Comparison of ENCODE assay signal across 19 mouse cellular contexts in the genomic region with DNA sequence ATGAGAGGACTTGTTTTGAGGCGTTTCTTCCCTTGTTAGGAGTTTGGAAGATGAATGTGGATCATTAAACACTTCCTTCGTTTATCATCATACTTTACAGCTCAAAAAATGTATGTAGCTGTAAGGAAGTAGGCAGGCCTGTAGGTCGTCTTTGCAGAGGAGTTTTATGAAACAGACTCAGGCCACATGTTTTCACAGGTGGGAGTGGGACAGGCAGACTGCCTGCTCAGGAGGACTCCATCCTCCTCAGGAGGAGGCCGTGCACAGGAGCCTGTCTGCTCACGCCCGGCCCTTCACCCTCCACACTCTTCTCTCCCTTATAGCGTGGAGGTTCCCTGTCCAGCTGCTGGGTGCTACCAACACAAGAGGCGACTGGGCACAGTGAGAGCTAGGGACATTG. TPM values are rescaled to one million over a fixed set of nuclear protein-coding genes. Genes with fewer than 3 reads are reported as not detected.
DNase-seq lines count a peak whose midpoint lies in the region; ATAC-seq and TF ChIP-seq lines count a peak whose summit lies in the region.
"Had no signal": no experiment of that assay in that cellular context is flagged by ENCODE, and none has a peak within 500 bp of the region (broad histone marks: within the 10 kb centered on the region; RNA-seq: fewer than 3 reads in every experiment).

No protein-coding gene starts in this region.

- no peak overlapping the region for H3K4me3 ChIP-seq in left cerebral cortex, adult 2 months
- H3K4me3 ChIP-seq in testis, adult 2 months (ENCODE audit: control insufficient read depth, low read depth, low read length), result peak overlapping the region; percentile 75
- H3K4me3 ChIP-seq: forebrain, embryonic 10.5 days; forebrain, embryonic 15.5 days; gastrocnemius, adult 2 months; hindbrain, embryonic 13.5 days had no signal

- no peaks in the 10 kb centered on the region for H3K27me3 ChIP-seq in testis, adult 2 months (ENCODE audit: control insufficient read depth, insufficient read depth, low read length)
- H3K27me3 ChIP-seq: CH12.LX; forebrain, embryonic 15.5 days; hindbrain, embryonic 13.5 days; Patski had no signal

- no peak for TF ChIP-seq POLR2A in testis, adult 2 months (IDR thresholded peaks at IDR 0.05; ENCODE audit: control insufficient read depth, low read depth, low read length)

- intact Hi-C loops in left cerebral cortex, adult 2 months (cut with DNase I), result no loop called here

- peak; percentile 86 for ATAC-seq in frontal cortex, adult (ENCODE audit: low TSS enrichment)
- ATAC-seq: forebrain, embryonic 15.5 days; hindbrain, embryonic 16.5 days; inflammation-experienced regulatory T-cells, adult 6 months; Patski had no signal

- no peak for DNase-seq in frontal cortex, postnatal 10 days (ENCODE audit: low spot score in 2 of 2)
- no peak for DNase-seq in left cerebral cortex, adult 2 months (ENCODE audit: extremely low spot score in 1 of 2, low spot score in 2 of 2)
- no peak for DNase-seq in left cerebral cortex, adult 18-20 months (ENCODE audit: low spot score in 2 of 2)
- DNase-seq in testis, postnatal 14 days (ENCODE audit: low spot score), result no peak
- DNase-seq in cerebellum, adult 9-10 months, result no peak
- DNase-seq: B cell, adult 2 months; cerebellum, adult 8-10 months; gastrocnemius, adult 2 months; gastrocnemius, postnatal 14 days; heart, adult 11 months had no signal

- peaks cover 5% of the 10 kb centered on the region; the same call in 1 of the 2 replicates for H3K4me1 ChIP-seq in testis, adult 2 months (ENCODE audit: control insufficient read depth, insufficient read depth, low read length)
- H3K4me1 ChIP-seq: forebrain, embryonic 10.5 days; forebrain, embryonic 15.5 days had no signal

- no peaks in the 10 kb centered on the region for H3K36me3 ChIP-seq in testis, adult 2 months (ENCODE audit: control insufficient read depth, insufficient read depth, low read length)
- H3K36me3 ChIP-seq: forebrain, embryonic 15.5 days had no signal

- H3K27ac ChIP-seq in left cerebral cortex, adult 2 months, result peak overlapping the region; percentile 56
- H3K27ac ChIP-seq in testis, adult 2 months (ENCODE audit: control insufficient read depth, insufficient read depth, low read depth, low read length), result no peak overlapping the region
- H3K27ac ChIP-seq: forebrain, embryonic 10.5 days; forebrain, embryonic 15.5 days; gastrocnemius, adult 2 months; hindbrain, embryonic 13.5 days had no signal

- no peak for TF ChIP-seq CTCF in left cerebral cortex, adult 2 months (IDR thresholded peaks at IDR 0.05)
- TF ChIP-seq CTCF in testis, adult 2 months (IDR thresholded peaks at IDR 0.05; ENCODE audit: control insufficient read depth, insufficient read depth, insufficient replicate concordance, low read depth, low read length), result no peak

RNA-seq across cellular contexts. Expression of a gene that starts 17.9 kb away (rescaled TPM):
- total RNA-seq in left cerebral cortex, adult 2 months (2021), result 10 to 100 TPM; 55.7 to 57.3 TPM
- 10 to 100 TPM; 53.5 to 56.9 TPM for total RNA-seq in left cerebral cortex, adult 18-20 months (2021)
- 54.0 and 54.7 TPM in 2 replicates for polyA plus RNA-seq in testis, adult 2 months (2012; rRNA removed)

RNA-seq across cellular contexts. Expression of a gene that starts 36.5 kb away (rescaled TPM):
- total RNA-seq in left cerebral cortex, adult 2 months (2021), result 10 to 100 TPM; 35.6 to 38.9 TPM
- 10 to 100 TPM; 34.6 to 36.5 TPM for total RNA-seq in left cerebral cortex, adult 18-20 months (2021)
- polyA plus RNA-seq in testis, adult 2 months (2012; rRNA removed), result 27.6 and 28.7 TPM in 2 replicates
